Mouse (Mus musculus) testis, adult 2 months (tissue): Measurements from ENCODE around the gene Yif1a. TPM values are rescaled to one million over a fixed set of nuclear protein-coding genes. Genes with fewer than 3 reads are reported as not detected.
A peak's percentile ranks its signal among the peaks of the same experiment; 100 is the strongest.

Experiments
- H3K27ac ChIP-seq: fragments of 200-500 bp; 2 replicates; pipeline ENCODE4 v1.5.1; 2012; ENCODE audit warnings: low read depth, low read length; ENCODE audit not compliant: control insufficient read depth, insufficient read depth
- H3K27me3 ChIP-seq: fragments of 200-500 bp; 2 replicates; pipeline ENCODE4 v1.6.1; 2012; ENCODE audit warnings: mild to moderate bottlenecking, low read length, moderate library complexity; ENCODE audit not compliant: control insufficient read depth, insufficient read depth
- H3K36me3 ChIP-seq: fragments of 200-500 bp; 2 replicates; pipeline ENCODE4 v1.6.1; 2012; ENCODE audit warnings: mild to moderate bottlenecking, low read length; ENCODE audit not compliant: control insufficient read depth, insufficient read depth
- H3K4me1 ChIP-seq: fragments of 200-500 bp; 2 replicates; pipeline ENCODE4 v1.6.1; 2012; ENCODE audit warnings: low read length; ENCODE audit not compliant: control insufficient read depth, insufficient read depth
- H3K4me3 ChIP-seq: fragments of 200-500 bp; 2 replicates; pipeline ENCODE4 v1.5.1; 2012; ENCODE audit warnings: low read depth, mild to moderate bottlenecking, low read length, moderate library complexity, mixed read lengths; ENCODE audit not compliant: control insufficient read depth
- CTCF ChIP-seq: fragments of 200-500 bp; IDR thresholded peaks from 2 replicates; pipeline ENCODE4 v1.5.1; 2012; ENCODE audit warnings: low read depth, mild to moderate bottlenecking, inconsistent platforms, low read length, moderate library complexity; ENCODE audit not compliant: control insufficient read depth, insufficient read depth, insufficient replicate concordance
- POLR2A ChIP-seq: fragments of 200-500 bp; IDR thresholded peaks from 2 replicates; pipeline ENCODE4 v1.6.1; 2012; ENCODE audit warnings: low read depth, mild to moderate bottlenecking, inconsistent platforms, low read length, moderate library complexity; ENCODE audit not compliant: control insufficient read depth
- polyA plus RNA-seq: library from polyadenylated mRNA; depleted of rRNA; stranded (reverse); fragments of >200 nt; gene quantifications from 2 replicates; pipeline ENCODE4 v1.2.3, GENCODE M21; 2012

Yif1a gene
- polyA plus RNA-seq, 1 experiment = 144 TPM

GRCm38 (mm10) chr19:5048138-5049056 lies 39.9 kb upstream of the Yif1a start:
- H3K4me1 ChIP-seq = peaks cover 6% of the 10 kb centered on the region
- H3K27me3 ChIP-seq = no peaks in the 10 kb centered on the region
- H3K4me3 ChIP-seq = no peak overlapping the region
- no peaks in the 10 kb centered on the region; the same call in 1 of the 2 replicates for H3K36me3 ChIP-seq
- TF ChIP-seq POLR2A (no peak), CTCF (no peak)
- H3K27ac ChIP-seq = no peak overlapping the region

GRCm38 (mm10) chr19:5049325-5049724 lies 39.0 kb upstream of the Yif1a start:
- Histone ChIP-seq H3K36me3 (no peaks in the 10 kb centered on the region; the same call in 1 of the 2 replicates), H3K4me3 (peak overlapping the region; percentile 0), H3K27ac (no peak overlapping the region), H3K4me1 (peaks cover 6% of the 10 kb centered on the region), H3K27me3 (no peaks in the 10 kb centered on the region)
- no peak for TF ChIP-seq POLR2A
- TF ChIP-seq CTCF = no peak

GRCm38 (mm10) chr19:5050047-5050905 lies 38.1 kb upstream of the Yif1a start, which contains the start of gene Rin1:
TSS of gene Rin1 (plus strand) at chr19:5050481.
- Histone ChIP-seq H3K27ac (no peak within 1 kb of the TSS), H3K4me1 (peaks cover 6% of the 10 kb centered on the region), H3K27me3 (no peaks in the 10 kb centered on the region), H3K36me3 (no peaks in the 10 kb centered on the region; the same call in 1 of the 2 replicates), H3K4me3 (peak within 1 kb of the TSS; percentile 57)
- peak; percentile 51; the same call in 1 of the 2 replicates for TF ChIP-seq POLR2A
- TF ChIP-seq CTCF = peak; percentile 7; the same call in 1 of the 2 replicates

DNA sequence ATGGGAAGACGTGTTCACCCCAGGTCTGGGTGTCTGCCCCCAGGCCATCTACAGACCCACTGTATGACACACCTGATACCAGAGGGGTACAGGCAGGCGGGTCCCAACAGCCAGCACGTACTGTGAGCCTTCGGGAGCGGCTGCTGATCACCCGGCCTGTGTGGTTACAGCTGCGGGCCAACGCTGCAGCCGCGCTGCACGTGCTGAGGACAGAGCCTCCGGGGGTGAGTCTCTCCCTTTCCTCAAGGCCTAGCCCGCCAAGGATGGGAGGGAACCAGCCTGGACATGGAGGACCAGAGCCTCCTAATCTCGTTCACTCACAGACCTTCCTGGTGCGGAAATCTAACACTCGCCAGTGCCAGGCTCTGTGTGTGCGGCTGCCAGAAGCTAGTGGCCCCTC lies 37.3 kb upstream of the Yif1a start:
- Histone ChIP-seq H3K4me3 (peak overlapping the region; percentile 56), H3K36me3 (no peaks in the 10 kb centered on the region; the same call in 1 of the 2 replicates), H3K4me1 (peaks cover 6% of the 10 kb centered on the region), H3K27ac (no peak overlapping the region), H3K27me3 (no peaks in the 10 kb centered on the region)
- no peak for TF ChIP-seq CTCF
- no peak for TF ChIP-seq POLR2A

- Histone ChIP-seq H3K4me3 (peak overlapping the region; percentile 56), H3K27me3 (no peaks in the 10 kb centered on the region), H3K27ac (no peak overlapping the region), H3K36me3 (no peaks in the 10 kb centered on the region; the same call in 1 of the 2 replicates), H3K4me1 (peaks cover 6% of the 10 kb centered on the region)
- TF ChIP-seq CTCF (no peak), POLR2A (no peak)
Measured at GRCm38 (mm10) chr19:5051515-5051914, 36.8 kb upstream of the Yif1a start.

DNA sequence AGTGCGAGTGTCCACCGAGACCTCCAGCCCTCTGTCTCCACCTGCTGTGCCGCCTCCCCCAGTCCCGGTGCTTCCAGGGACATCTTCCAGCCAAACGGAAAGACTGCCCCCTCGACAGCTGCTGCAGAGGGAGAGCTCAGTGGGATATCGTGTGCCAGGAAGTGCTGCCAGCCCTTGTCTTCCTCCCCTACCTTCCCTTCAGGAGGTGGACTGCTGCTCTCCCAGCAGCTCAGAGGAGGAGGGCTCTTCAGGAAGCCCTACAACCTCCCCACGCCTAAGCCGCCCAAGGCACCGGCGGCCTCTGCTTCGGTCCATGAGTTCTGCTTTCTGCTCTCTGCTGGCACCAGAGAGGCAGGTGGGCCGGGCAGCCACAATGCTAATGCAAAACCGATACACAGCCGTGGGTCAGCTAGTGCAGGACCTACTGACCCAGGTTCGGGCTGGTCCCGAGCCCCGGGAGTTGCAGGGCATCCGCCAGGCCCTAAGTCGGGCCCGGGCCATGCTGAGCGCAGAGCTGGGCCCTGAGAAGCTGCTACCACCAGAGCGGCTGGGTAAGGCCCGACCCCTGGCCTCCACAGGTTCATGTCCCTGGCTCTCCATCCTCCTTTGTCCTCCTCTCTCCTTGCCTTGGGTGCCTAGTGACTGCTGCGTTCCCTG lies 36.0 kb upstream of the Yif1a start:
- Histone ChIP-seq H3K4me1 (peaks cover 6% of the 10 kb centered on the region), H3K27me3 (no peaks in the 10 kb centered on the region), H3K27ac (no peak overlapping the region), H3K4me3 (peak overlapping the region; percentile 54), H3K36me3 (no peaks in the 10 kb centered on the region)
- TF ChIP-seq POLR2A (no peak), CTCF (no peak)
